ENCODE assay signal across 9 mouse cellular contexts in the genomic region with DNA sequence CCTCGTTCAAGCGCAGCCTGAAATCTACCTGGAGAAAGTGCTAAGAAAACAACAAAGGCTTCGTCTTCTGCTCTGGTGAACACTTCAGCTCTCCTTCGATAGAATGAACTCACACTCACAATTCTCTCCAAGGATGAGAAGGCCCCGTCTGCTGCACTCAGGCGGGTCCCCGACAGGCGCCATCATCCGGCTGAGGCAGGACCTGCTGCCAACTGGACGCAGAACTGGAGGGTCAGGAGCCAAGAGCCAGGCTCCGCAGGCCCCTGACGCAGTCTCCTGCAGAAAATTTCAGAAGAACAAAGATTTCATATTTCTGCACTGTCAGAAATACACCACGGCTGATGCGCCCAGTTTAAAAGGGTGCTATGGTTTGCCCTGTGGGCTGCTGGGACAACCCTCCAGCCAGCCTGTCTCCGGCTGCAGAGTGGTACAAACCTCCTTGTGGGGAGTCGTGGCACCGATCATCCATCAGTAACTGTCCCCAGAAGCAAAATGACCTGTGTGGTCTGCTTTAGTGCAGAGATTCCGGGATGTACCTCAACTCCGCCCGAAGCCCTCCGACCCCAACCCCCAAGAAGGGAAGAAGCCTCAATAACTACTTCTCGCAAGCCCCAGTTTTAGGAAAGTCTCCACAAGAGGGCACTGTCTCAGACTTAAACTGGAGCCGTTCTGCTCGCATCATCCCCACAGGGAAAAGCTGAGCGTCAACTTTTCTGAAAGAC. TPM values are rescaled to one million over a fixed set of nuclear protein-coding genes. Genes with fewer than 3 reads are reported as not detected.
DNase-seq lines count a peak whose midpoint lies in the region; ATAC-seq and TF ChIP-seq lines count a peak whose summit lies in the region.
"Had no signal": no experiment of that assay in that cellular context is flagged by ENCODE, and none has a peak within 500 bp of the region (broad histone marks: within the 10 kb centered on the region; RNA-seq: fewer than 3 reads in every experiment).

No protein-coding gene starts in this region.

- WGBS in limb, embryonic 14.5 days, result 16% methylated on average over 25 of the region's 25 CpGs
- WGBS in midbrain, embryonic 16.5 days, result 14% methylated on average over 25 of the region's 25 CpGs

- H3K4me1 ChIP-seq in limb, embryonic 14.5 days (ENCODE audit: control insufficient read depth, insufficient read depth, low read length), result no peaks in the 10 kb centered on the region; the same call in 1 of the 2 replicates
- no peaks in the 10 kb centered on the region for H3K4me1 ChIP-seq in midbrain, embryonic 16.5 days (ENCODE audit: control insufficient read depth, insufficient read depth, low read length)
- H3K4me1 ChIP-seq: megakaryocyte, embryonic 14.5 days had no signal

- H3K9ac ChIP-seq in limb, embryonic 14.5 days (ENCODE audit: low read depth, low read length, severe bottlenecking), result 0 out of 2 replicates have a peak overlapping the region, but pooled peaks have one; percentile 3
- H3K9ac ChIP-seq in midbrain, embryonic 16.5 days (ENCODE audit: low read depth, low read length), result no peak overlapping the region

- H3K36me3 ChIP-seq in limb, embryonic 14.5 days (ENCODE audit: control insufficient read depth, insufficient read depth, low read length), result no peaks in the 10 kb centered on the region
- H3K36me3 ChIP-seq in midbrain, embryonic 16.5 days (ENCODE audit: control insufficient read depth, insufficient read depth, low read length), result no peaks in the 10 kb centered on the region

- ATAC-seq in limb, embryonic 14.5 days (ENCODE audit: low FRiP score, low read depth), result no peak
- ATAC-seq in midbrain, embryonic 16.5 days, result 0 out of 2 replicates have a peak, but pooled peaks have one; percentile 51
- ATAC-seq in erythroid progenitor cell, adult 5-6 weeks (replicated peaks; ENCODE audit: low FRiP score, poor library complexity, severe bottlenecking), result no peak

- no peaks in the 10 kb centered on the region for H3K27me3 ChIP-seq in limb, embryonic 14.5 days (ENCODE audit: control insufficient read depth, insufficient read depth, low read length)
- no peaks in the 10 kb centered on the region for H3K27me3 ChIP-seq in midbrain, embryonic 16.5 days (ENCODE audit: control insufficient read depth, insufficient read depth, low read depth, low read length)

- no peak overlapping the region for H3K27ac ChIP-seq in limb, embryonic 14.5 days (replicated peaks; ENCODE audit: low read depth, low read length)
- no peak overlapping the region for H3K27ac ChIP-seq in midbrain, embryonic 16.5 days (ENCODE audit: low read length)

- DNase-seq in left cerebral cortex, adult 18-20 months (ENCODE audit: low spot score in 2 of 2), result peak; percentile 55 to 75
- DNase-seq in left cerebral cortex, adult 11 months (ENCODE audit: low spot score), result no peak
- peak; percentile 83 to 90 for DNase-seq in cerebellum, postnatal 10 days
- peak; percentile 59 to 85 for DNase-seq in heart, adult 18-20 months
- peak; percentile 18 for DNase-seq in kidney, adult 11 months
- DNase-seq in limb, embryonic 14.5 days (ENCODE audit: low spot score), result peak; percentile 78

- H3K4me2 ChIP-seq in limb, embryonic 14.5 days (replicated peaks; ENCODE audit: low read depth, low read length, severe bottlenecking), result peak overlapping the region; percentile 41
- peak overlapping the region; percentile 47 for H3K4me2 ChIP-seq in midbrain, embryonic 16.5 days (ENCODE audit: low read length)

- no peak for TF ChIP-seq POLR2A in limb, embryonic 14.5 days (IDR thresholded peaks at IDR 0.05; ENCODE audit: borderline replicate concordance, extremely low read depth, insufficient read depth, insufficient read length)

- H3K4me3 ChIP-seq in limb, embryonic 14.5 days (replicated peaks; ENCODE audit: low read length), result 0 out of 2 replicates have a peak overlapping the region, but pooled peaks have one; percentile 14
- no peak overlapping the region; the same call in 1 of the 2 replicates for H3K4me3 ChIP-seq in midbrain, embryonic 16.5 days (ENCODE audit: low read depth, low read length)
- H3K4me3 ChIP-seq: megakaryocyte, embryonic 14.5 days had no signal

- no peaks in the 10 kb centered on the region for H3K9me3 ChIP-seq in limb, embryonic 14.5 days (ENCODE audit: control insufficient read depth, low read length)
- no peaks in the 10 kb centered on the region for H3K9me3 ChIP-seq in midbrain, embryonic 16.5 days (replicated peaks; ENCODE audit: control insufficient read depth, low read length, poor library complexity, severe bottlenecking)

RNA-seq across cellular contexts. Expression of gene Rhou, which starts 10.2 kb away (rescaled TPM):
- total RNA-seq in left cerebral cortex, adult 18-20 months (2021), result 10 to 100 TPM; 37.7 to 43.3 TPM
- total RNA-seq in heart, adult 18-20 months (2021), result 1 to 10 TPM; 6.3 to 8.9 TPM
- 20.3 and 21.2 TPM in 2 replicates for polyA plus RNA-seq in limb, embryonic 14.5 days (2012; rRNA removed)
- polyA plus RNA-seq in limb, embryonic 14.5 days (2014; fragmentation: Nextera tagmentation; extraction: Ambion mirVana), result 11.0 and 12.9 TPM in 2 replicates
- polyA plus RNA-seq in midbrain, embryonic 16.5 days (2015; fragmentation: Nextera tagmentation; extraction: Ambion mirVana), result 10.1 and 13.2 TPM in 2 replicates
- total RNA-seq in erythroid progenitor cell, adult 5-6 weeks (2015; ENCODE audit: low replicate concordance), result 4.2 and 5.4 TPM in 2 replicates
- 1.6 and 2.2 TPM in 2 replicates for total RNA-seq in erythroid progenitor cell, adult 5-6 weeks (2017; ENCODE audit: low replicate concordance)
